Mouse (Mus musculus) forebrain, embryonic 16.5 days (tissue): ENCODE results near the gene Gm39566. TPM values are rescaled to one million over a fixed set of nuclear protein-coding genes. Genes with fewer than 3 reads are reported as not detected.
A peak's percentile ranks its signal among the peaks of the same experiment; 100 is the strongest.

ENCODE experiments used
- ATAC-seq: fragments of 200-750 bp; cut with Nextera tagmentation; 2 replicates; pipeline ENCODE4 v1.8.0; 2017; ENCODE audit warnings: mild to moderate bottlenecking, moderate library complexity
- H3K27ac ChIP-seq: fragments of 300-500 bp; sonication (generic); 2 replicates; pipeline ENCODE4 v1.5.1; 2014; ENCODE audit warnings: low read length, control low read depth
- H3K27me3 ChIP-seq: fragments of 300-500 bp; sonication (generic); replicated peaks from 2 replicates; pipeline ENCODE4 v1.6.1; 2014; ENCODE audit warnings: low read length; ENCODE audit not compliant: control insufficient read depth, insufficient read depth
- H3K36me3 ChIP-seq: fragments of 300-500 bp; sonication (generic); 2 replicates; pipeline ENCODE4 v1.6.1; 2014; ENCODE audit not compliant: control insufficient read depth, insufficient read depth
- H3K4me1 ChIP-seq: fragments of 300-500 bp; sonication (generic); replicated peaks from 2 replicates; pipeline ENCODE4 v1.6.1; 2014; ENCODE audit warnings: low read length; ENCODE audit not compliant: control insufficient read depth, insufficient read depth
- H3K4me2 ChIP-seq: fragments of 300-500 bp; sonication (generic); 2 replicates; pipeline ENCODE4 v1.6.1; 2014; ENCODE audit warnings: mild to moderate bottlenecking, low read length, control low read depth
- H3K4me3 ChIP-seq: fragments of 300-500 bp; sonication (generic); replicated peaks from 2 replicates; pipeline ENCODE4 v1.5.1; 2014; ENCODE audit warnings: mild to moderate bottlenecking, low read length, control low read depth
- H3K9ac ChIP-seq: fragments of 300-500 bp; sonication (generic); replicated peaks from 2 replicates; pipeline ENCODE4 v1.6.1; 2014; ENCODE audit warnings: low read depth, low read length, control low read depth
- H3K9me3 ChIP-seq: fragments of 300-500 bp; sonication (generic); 2 replicates; pipeline ENCODE4 v1.6.1; 2016; ENCODE audit warnings: low read length; ENCODE audit not compliant: control insufficient read depth
- WGBS: fragments of 180-500 bp; shearing (Covaris S2); extraction: QIAGEN DNeasy Blood & Tissue Kit; methylation state at CpG from one replicate; pipeline ENCODE4 v1.1.7; 2014; 5-methylcytosine and 5-hydroxymethylcytosine counted together
- polyA plus RNA-seq: library from polyadenylated mRNA; unstranded; fragments of >200 nt; fragmentation: Nextera tagmentation; extraction: Ambion mirVana; gene quantifications from 2 replicates; pipeline ENCODE4 v1.2.1, GENCODE M21; 2015

Gm39566 gene
- polyA plus RNA-seq, 1 experiment from 2014 or later: not detected

DNA sequence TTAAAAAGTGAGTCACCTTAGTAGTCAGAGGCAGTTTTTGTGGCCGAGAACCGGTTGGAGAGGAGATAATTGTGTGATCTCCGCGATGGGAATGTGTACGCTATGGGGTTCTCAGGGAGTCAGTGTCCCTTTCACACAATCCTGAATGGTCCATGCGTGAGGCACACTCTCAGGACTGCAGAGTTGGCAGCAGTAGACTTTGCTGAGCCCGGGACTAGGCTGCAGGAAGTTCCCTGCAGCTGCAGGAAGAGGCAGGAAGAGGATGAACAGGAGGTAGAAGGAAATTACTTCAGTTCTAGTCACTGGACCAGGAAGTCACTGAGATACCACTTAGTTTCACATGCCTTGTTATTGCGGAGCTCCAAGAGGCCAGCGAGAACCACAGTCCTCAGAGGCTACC lies 34.0 kb upstream of the Gm39566 start:
- H3K36me3 ChIP-seq: peaks cover 18% of the 10 kb centered on the region; the same call in 1 of the 2 replicates
- H3K4me2 ChIP-seq: no peak overlapping the region
- ATAC-seq: no peak
- H3K9me3 ChIP-seq: no peaks in the 10 kb centered on the region
- 91% methylated on average over 9 of the region's 9 CpGs for WGBS
- no peak overlapping the region for H3K9ac ChIP-seq
- no peaks in the 10 kb centered on the region for H3K27me3 ChIP-seq
- no peak overlapping the region for H3K4me3 ChIP-seq
- H3K4me1 ChIP-seq: peaks cover 24% of the 10 kb centered on the region
- no peak overlapping the region for H3K27ac ChIP-seq

DNA sequence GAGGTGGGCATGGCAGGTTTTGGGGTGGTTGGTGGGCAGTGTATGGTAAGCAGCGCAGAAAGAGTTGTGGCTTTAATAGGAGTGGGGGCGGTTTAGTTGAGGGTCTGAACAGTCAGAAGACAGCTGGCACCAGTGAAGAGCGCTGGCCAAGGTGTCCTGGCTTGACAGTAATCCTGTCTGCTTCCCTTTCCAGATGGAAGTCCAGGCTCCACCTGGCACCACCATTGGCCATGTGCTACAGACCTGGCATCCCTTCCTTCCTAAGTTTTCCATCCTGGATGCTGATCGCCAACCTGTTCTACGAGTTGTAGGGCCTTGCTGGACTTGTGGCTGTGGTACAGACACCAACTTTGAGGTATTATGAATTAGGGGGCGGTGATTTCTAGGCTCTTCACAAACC lies 32.9 kb upstream of the Gm39566 start:
- Histone ChIP-seq H3K27me3 (no peaks in the 10 kb centered on the region), H3K9ac (no peak overlapping the region; the same call in 1 of the 2 replicates), H3K27ac (no peak overlapping the region), H3K4me2 (peak overlapping the region; percentile 53), H3K36me3 (peaks cover 18% of the 10 kb centered on the region; the same call in 1 of the 2 replicates), H3K9me3 (no peaks in the 10 kb centered on the region), H3K4me1 (peaks cover 24% of the 10 kb centered on the region), H3K4me3 (no peak overlapping the region)
- ATAC-seq: no peak
- 97% methylated on average over 6 of the region's 6 CpGs for WGBS

GRCm38 (mm10) chr11:69846738-69847688 lies 31.9 kb upstream of the Gm39566 start:
- H3K36me3 ChIP-seq: peaks cover 18% of the 10 kb centered on the region; the same call in 1 of the 2 replicates
- WGBS: 11% methylated on average over 37 of the region's 37 CpGs

GRCm38 (mm10) chr11:69846198-69846680 lies 31.1 kb upstream of the Gm39566 start, which contains the start of gene Plscr3:
Gene Plscr3 (plus strand): TSS chr11:69846376.
- Histone ChIP-seq H3K27me3 (no peaks in the 10 kb centered on the region), H3K27ac (peak within 1 kb of the TSS; percentile 95), H3K9ac (peak within 1 kb of the TSS; percentile 89), H3K36me3 (peaks cover 18% of the 10 kb centered on the region; the same call in 1 of the 2 replicates), H3K9me3 (no peaks in the 10 kb centered on the region), H3K4me2 (peak within 1 kb of the TSS; percentile 53), H3K4me1 (peaks cover 24% of the 10 kb centered on the region), H3K4me3 (peak within 1 kb of the TSS; percentile 76)
- WGBS: under 1% methylated on average over 38 of the region's 38 CpGs
- peak; percentile 95 for ATAC-seq

More at GRCm38 (mm10) chr11:69846738-69847688, 31.9 kb upstream of the Gm39566 start:
- peak; percentile 41 for ATAC-seq
- Histone ChIP-seq H3K27me3 (no peaks in the 10 kb centered on the region), H3K9me3 (no peaks in the 10 kb centered on the region), H3K4me2 (peak overlapping the region; percentile 53), H3K4me1 (peaks cover 24% of the 10 kb centered on the region), H3K9ac (peak overlapping the region; percentile 89), H3K4me3 (peak overlapping the region; percentile 76), H3K27ac (peak overlapping the region; percentile 95)

DNA sequence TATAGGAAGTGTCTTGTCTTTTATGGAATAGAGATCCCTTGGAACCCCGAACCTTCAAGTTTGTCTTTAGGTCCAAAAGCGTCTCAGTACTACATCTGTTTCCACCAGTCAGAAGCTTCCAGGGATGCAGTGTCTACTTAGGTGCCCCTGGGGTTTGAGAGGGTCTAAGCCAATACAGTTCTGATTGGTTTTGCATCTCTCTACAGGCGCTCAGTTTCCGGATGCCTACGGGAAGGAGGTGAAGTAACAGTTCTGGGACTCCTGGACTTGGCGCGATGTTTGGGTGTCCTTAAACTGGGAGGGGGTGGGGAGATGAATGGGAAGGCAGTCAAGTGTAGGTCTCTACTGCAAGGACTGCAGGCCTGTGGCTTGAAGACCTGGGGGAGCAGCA lies 23.6 kb upstream of the Gm39566 start:
- Histone ChIP-seq H3K36me3 (no peaks in the 10 kb centered on the region), H3K4me1 (peaks cover 35% of the 10 kb centered on the region), H3K27ac (peak overlapping the region; percentile 86), H3K4me2 (peak overlapping the region; percentile 76), H3K27me3 (no peaks in the 10 kb centered on the region), H3K4me3 (peak overlapping the region; percentile 79), H3K9ac (peak overlapping the region; percentile 69), H3K9me3 (no peaks in the 10 kb centered on the region)
- ATAC-seq: no peak
- 1% methylated on average over 7 of the region's 7 CpGs for WGBS

DNA sequence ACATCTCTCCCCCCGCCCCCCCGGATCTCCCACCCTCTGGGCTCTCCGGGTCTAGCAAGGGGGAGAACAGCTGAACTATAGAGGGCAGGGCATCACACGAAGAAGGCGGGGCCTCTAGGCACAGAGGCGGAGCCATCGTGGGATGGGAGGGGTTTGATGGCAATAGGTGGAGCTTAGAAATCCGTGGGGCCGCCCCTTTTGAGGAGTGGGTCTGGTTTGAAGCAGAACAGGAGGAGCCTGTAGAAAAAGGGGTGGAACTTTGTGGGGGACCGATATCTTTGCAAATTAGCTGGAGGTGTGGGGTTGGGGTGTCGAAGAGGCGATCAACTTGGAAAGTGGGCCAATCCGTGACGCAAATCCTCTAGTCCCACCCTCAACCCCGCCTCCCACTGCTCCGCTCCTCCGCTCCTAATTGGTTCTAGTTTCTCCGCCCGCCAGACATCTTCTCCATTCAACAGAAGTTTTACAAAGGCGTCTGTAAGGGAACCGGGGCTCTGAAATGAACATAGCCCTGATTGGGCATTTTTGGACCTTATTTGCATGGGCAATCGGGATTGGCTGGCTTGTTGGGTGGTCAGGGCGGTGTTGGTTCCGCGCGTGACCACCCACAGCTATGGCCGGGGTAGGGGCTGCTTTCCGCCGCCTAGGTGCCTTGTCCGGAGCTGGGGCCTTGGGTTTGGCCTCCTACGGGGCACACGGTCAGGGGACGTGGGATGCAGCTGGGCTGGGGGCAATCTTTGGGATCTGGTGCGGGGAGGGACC lies 23.0 kb upstream of the Gm39566 start, which contains the start of gene Tmem256:
TSS of gene Tmem256 (plus strand) at position 563 of the 762 bp plus-strand sequence.
- Histone ChIP-seq H3K27me3 (no peaks in the 10 kb centered on the region), H3K36me3 (no peaks in the 10 kb centered on the region), H3K4me3 (peak within 1 kb of the TSS; percentile 79), H3K4me2 (peak within 1 kb of the TSS; percentile 93), H3K4me1 (peaks cover 41% of the 10 kb centered on the region), H3K9ac (peak within 1 kb of the TSS; percentile 92), H3K9me3 (no peaks in the 10 kb centered on the region), H3K27ac (peak within 1 kb of the TSS; percentile 90)
- under 1% methylated on average over 34 of the region's 34 CpGs for WGBS
- ATAC-seq: peak; percentile 91

DNA sequence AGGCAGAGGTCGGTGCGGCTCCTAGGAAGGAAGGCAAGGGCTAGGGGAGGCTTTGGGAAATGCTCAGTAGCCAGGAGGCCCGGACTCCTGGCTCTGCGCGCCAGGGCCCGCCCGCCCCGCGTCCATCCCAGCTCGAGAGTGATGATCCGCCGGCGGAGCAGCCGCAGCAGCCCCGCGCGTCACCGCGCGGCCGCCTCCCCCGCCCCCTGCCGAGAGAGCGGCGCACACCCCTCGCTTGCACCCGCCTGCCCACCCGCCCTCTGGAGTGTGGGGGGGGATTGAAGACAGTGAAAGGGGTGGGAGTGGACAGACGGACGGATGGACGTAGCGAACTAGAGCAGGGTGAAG lies 22.5 kb upstream of the Gm39566 start, which contains the start of gene Nlgn2:
TSS of gene Nlgn2 (minus strand) at position 181 of the 348 bp plus-strand sequence.
- peaks cover 3% of the 10 kb centered on the region; the same call in 1 of the 2 replicates for H3K36me3 ChIP-seq
- no peaks in the 10 kb centered on the region for H3K9me3 ChIP-seq
- under 1% methylated on average over 31 of the region's 32 CpGs for WGBS
- ATAC-seq: peak; percentile 72
- H3K27me3 ChIP-seq: no peaks in the 10 kb centered on the region
- peak within 1 kb of the TSS; percentile 90 for H3K27ac ChIP-seq
- H3K9ac ChIP-seq: peak within 1 kb of the TSS; percentile 92
- peak within 1 kb of the TSS; percentile 93 for H3K4me2 ChIP-seq
- H3K4me1 ChIP-seq: peaks cover 41% of the 10 kb centered on the region
- peak within 1 kb of the TSS; percentile 79 for H3K4me3 ChIP-seq

DNA sequence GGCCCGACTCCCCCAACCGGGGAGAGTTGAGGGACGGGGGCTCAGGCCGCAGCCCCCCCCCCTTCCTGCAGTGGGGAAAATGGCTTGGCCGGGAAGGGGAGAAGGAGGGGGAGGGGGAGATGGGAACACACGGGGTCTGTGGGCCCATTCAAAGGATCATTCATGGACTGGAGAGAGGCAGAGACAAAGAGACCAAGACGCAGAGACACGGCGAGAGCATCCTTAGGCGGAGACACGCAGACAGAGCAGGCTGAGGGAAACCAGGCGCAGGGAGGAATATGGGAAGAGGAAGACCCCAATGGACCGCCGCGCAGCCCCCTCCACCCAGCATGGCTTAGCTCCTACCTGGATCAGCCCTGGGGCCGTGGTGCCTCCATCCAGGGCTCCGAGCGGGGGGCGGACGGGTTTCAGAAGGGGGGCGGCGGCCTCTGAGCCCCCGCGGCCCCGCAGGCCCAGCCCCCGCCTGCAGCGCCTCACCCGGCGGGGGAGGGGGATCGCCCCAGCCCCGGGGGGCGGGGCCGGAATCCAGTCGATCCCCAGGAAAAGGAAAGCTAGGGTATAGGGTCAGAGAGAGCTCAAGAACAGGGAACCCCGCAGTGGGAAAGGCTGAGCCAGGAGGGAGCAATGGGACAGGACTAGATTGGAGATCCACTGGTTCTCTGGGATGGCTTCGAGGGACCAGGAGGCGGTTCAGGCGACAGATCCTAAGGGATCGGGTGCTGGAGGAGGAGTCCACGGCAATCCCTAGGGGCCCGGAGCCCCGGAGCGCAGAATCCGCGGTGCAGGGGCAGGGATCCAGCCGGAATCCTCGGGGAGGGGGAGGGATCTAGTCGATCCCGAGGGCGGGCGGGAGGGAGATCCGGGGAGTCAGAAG lies 21.8 kb upstream of the Gm39566 start:
- H3K9me3 ChIP-seq: no peaks in the 10 kb centered on the region
- no peaks in the 10 kb centered on the region for H3K27me3 ChIP-seq
- H3K4me3 ChIP-seq: peak overlapping the region; percentile 79
- no peak; the same call in 1 of the 2 replicates for ATAC-seq
- H3K9ac ChIP-seq: peak overlapping the region; percentile 92
- H3K27ac ChIP-seq: peak overlapping the region; percentile 90
- peaks cover 7% of the 10 kb centered on the region; the same call in 1 of the 2 replicates for H3K36me3 ChIP-seq
- WGBS: under 1% methylated on average over 43 of the region's 52 CpGs
- peak overlapping the region; percentile 93 for H3K4me2 ChIP-seq
- H3K4me1 ChIP-seq: peaks cover 41% of the 10 kb centered on the region
